Mouse (Mus musculus): ENCODE results near the gene Zfp534. TPM values are rescaled to one million over a fixed set of nuclear protein-coding genes. Genes with fewer than 3 reads are reported as not detected.
"Not testable (repeated sequence)": the region's sequence is repeated elsewhere in the genome, so short reads cannot be mapped to it uniquely, and the experiment has no call there.

Zfp534 gene
- polyA plus RNA-seq (2014; fragmentation: Nextera tagmentation; extraction: Ambion mirVana), result not detected in 2 replicates

DNA sequence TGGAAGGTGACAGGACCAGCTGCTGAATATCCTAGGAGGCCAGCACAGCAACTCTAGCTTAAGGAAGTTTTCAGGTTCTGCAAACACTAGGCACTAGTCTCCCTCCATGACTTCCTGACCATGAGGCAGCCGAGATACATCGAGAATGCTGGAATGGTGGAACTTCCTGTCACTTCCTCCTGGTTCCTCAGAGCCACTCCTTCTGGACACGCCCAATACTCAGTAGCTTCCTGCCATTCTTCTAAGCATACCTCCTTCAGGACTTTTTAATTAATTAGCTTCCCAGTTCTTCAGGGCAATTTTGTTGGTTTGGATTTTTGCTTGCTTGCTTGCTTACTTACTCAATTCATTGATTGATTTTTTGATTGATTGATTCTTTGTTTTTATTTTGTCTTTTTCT is at the start of gene Zfp534:
Zfp534 (minus strand) TSS at position 101 of the 400 bp plus-strand sequence.
- H3K4me3 ChIP-seq (ENCODE audit: low read depth, low read length); ATAC-seq (replicated peaks; ENCODE audit: low FRiP score); H3K27me3 ChIP-seq (replicated peaks; ENCODE audit: control insufficient read depth, insufficient read depth, low read length); DNase-seq (ENCODE audit: low spot score); H3K27ac ChIP-seq (ENCODE audit: low read depth, low read length); H3K4me1 ChIP-seq (replicated peaks; ENCODE audit: control insufficient read depth, insufficient read depth, low read length); H3K9ac ChIP-seq (ENCODE audit: low read depth, low read length); H3K36me3 ChIP-seq (ENCODE audit: control insufficient read depth, insufficient read depth, low read length); H3K9me3 ChIP-seq (ENCODE audit: control insufficient read depth, low read length); H3K4me2 ChIP-seq: not testable (repeated sequence)
- 75% methylated on average over 1 of the region's 3 CpGs for WGBS

DNA sequence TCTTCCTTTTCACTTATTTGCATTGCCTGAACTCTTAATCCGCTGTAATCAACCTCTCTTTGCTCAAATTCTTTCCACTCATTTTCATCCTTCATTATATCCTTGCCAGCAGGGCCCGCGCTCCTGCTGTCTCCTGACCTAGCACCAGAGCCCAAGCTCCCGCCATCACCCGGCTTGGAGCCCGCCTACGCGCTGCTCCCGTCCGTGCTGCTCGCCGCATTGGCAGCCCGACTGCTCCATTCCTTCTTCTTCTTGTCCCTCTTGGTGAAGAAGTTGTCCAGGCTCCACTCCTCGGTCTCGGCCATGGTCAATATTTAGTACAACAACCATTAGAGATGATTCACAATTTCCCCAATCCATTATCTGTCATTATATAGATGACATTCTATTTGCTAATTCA is 43.9 kb upstream of the Zfp534 start:
- DNase-seq (ENCODE audit: low spot score); ATAC-seq (replicated peaks; ENCODE audit: low FRiP score); H3K4me3 ChIP-seq (ENCODE audit: low read depth, low read length); H3K9me3 ChIP-seq (ENCODE audit: control insufficient read depth, low read length); H3K4me2 ChIP-seq; H3K27ac ChIP-seq (ENCODE audit: low read depth, low read length); H3K4me1 ChIP-seq (replicated peaks; ENCODE audit: control insufficient read depth, insufficient read depth, low read length); H3K27me3 ChIP-seq (replicated peaks; ENCODE audit: control insufficient read depth, insufficient read depth, low read length); H3K9ac ChIP-seq (ENCODE audit: low read depth, low read length); H3K36me3 ChIP-seq (ENCODE audit: control insufficient read depth, insufficient read depth, low read length): not testable (repeated sequence)
- WGBS, result 94% methylated on average over 14 of the region's 15 CpGs

DNA sequence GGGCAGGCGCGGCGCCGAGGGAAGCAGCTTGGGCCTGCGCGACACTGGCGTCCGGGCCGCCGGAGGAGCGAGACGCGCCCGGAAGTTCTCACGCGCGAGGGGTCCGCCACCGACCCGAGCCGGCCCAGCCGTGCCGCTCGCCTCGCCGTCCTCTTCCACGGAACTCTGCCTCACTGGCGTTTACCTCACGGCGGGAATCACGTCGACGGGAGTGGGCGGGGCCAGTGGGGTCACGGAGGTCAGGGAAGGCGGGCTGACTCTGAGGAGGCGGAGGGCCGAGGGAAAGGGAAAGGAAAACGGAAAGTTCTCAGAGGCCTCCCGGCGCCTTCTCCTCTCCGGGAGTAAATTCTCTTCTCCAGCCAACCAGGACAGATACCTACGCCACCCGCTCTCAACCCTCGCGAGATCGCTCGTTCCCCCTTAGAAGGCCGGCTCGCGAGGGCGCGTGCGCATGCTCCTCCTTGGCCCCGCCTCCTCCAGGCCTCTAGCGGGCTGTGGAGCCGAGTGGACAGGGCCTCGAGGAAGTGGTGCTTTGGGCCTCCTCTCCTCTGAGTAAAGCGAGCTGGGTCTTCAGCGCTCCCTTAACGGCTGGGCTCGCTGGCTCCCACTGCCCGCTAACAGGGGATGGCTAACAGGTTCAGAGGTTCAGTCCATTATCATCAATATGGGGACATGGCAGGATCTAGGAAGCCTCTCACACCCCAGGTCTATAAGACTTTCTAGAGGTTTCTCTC is 36.5 kb upstream of the Zfp534 start:
- not testable (repeated sequence) for H3K9me3 ChIP-seq (ENCODE audit: control insufficient read depth, low read length); H3K27me3 ChIP-seq (replicated peaks; ENCODE audit: control insufficient read depth, insufficient read depth, low read length); H3K27ac ChIP-seq (ENCODE audit: low read depth, low read length); H3K4me1 ChIP-seq (replicated peaks; ENCODE audit: control insufficient read depth, insufficient read depth, low read length); H3K36me3 ChIP-seq (ENCODE audit: control insufficient read depth, insufficient read depth, low read length)
- WGBS, result 25% methylated on average over 54 of the region's 63 CpGs
- ATAC-seq (replicated peaks; ENCODE audit: low FRiP score) (peak; percentile 68), DNase-seq (ENCODE audit: low spot score) (peak; percentile 61)
- Histone ChIP-seq H3K9ac (ENCODE audit: low read depth, low read length) (0 out of 2 replicates have a peak overlapping the region, but pooled peaks have one; percentile 43), H3K4me2 (peak overlapping the region; percentile 69), H3K4me3 (ENCODE audit: low read depth, low read length) (peak overlapping the region; percentile 48)

DNA sequence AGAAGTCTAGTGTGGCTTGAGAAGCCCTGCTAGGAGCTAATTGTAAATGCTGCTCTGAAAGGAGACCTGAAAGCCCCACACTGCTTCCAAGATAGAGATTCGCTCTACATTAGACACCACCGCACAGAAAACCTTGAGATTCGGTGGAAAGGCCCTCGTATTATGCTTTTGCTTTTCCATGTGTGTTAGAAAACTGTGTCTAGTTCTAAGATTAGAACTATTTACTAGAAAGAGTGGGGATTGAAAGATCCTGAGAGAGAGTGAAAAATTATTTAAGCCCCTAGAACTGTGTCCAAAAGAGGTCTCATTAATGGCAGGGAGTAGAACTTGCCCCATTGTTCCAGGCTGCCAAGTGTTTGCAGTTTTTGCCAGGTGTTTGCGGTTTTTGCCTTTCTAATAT is 47.1 kb downstream of the Zfp534 start:
- not testable (repeated sequence) for H3K4me3 ChIP-seq (ENCODE audit: low read depth, low read length); H3K36me3 ChIP-seq (ENCODE audit: control insufficient read depth, insufficient read depth, low read length); H3K9ac ChIP-seq (ENCODE audit: low read depth, low read length); H3K9me3 ChIP-seq (ENCODE audit: control insufficient read depth, low read length); H3K4me1 ChIP-seq (replicated peaks; ENCODE audit: control insufficient read depth, insufficient read depth, low read length); H3K27ac ChIP-seq (ENCODE audit: low read depth, low read length); ATAC-seq (replicated peaks; ENCODE audit: low FRiP score); H3K4me2 ChIP-seq; H3K27me3 ChIP-seq (replicated peaks; ENCODE audit: control insufficient read depth, insufficient read depth, low read length); DNase-seq (ENCODE audit: low spot score)
- WGBS, result 79% methylated on average over 4 of the region's 5 CpGs

DNA sequence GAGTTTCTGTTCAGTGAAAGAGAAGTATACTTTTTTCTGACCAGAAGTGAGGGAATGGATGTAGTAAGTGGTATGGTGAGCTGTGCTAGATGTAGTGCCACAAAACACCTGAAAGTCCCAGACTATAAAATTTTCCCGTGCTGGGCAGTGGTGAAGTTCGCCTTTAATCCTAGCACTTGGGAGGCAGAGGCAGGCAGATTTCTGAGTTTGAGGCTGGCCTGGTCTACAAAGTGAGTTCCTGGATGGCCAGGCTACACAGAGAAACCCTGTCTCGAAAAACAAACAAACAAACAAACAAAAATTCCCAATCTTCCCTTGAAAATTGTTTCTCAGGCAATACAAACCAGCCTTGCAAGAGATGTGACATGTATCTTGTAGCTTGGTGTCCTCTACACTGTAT is 54.9 kb downstream of the Zfp534 start:
- not testable (repeated sequence) for H3K9ac ChIP-seq (ENCODE audit: low read depth, low read length); H3K4me2 ChIP-seq; H3K4me1 ChIP-seq (replicated peaks; ENCODE audit: control insufficient read depth, insufficient read depth, low read length); H3K27me3 ChIP-seq (replicated peaks; ENCODE audit: control insufficient read depth, insufficient read depth, low read length); H3K36me3 ChIP-seq (ENCODE audit: control insufficient read depth, insufficient read depth, low read length); H3K9me3 ChIP-seq (ENCODE audit: control insufficient read depth, low read length); H3K4me3 ChIP-seq (ENCODE audit: low read depth, low read length); DNase-seq (ENCODE audit: low spot score); H3K27ac ChIP-seq (ENCODE audit: low read depth, low read length)
- no CpG with 5 or more reads among the region's 3 CpGs for WGBS
- ATAC-seq (replicated peaks; ENCODE audit: low FRiP score), result 0 out of 2 replicates have a peak, but pooled peaks have one; percentile 31

DNA sequence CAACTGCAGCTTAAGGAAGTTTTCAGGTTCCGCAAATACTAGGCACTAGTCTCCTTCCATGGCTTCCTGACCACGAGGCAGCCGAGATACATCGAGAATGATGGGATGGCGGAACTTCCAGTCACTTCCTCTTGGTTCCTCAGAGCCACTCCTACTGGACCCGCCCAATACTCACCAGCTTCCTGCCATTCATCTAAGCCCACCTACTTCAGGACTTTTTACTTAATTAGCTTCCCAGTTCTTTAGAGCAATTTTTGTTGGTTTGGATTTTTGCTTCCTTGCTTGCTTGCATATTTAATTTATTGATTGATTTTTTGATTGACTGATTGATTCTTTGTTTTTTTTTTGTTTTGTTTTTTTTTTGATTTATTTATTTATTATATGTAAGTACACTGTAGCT is 59.9 kb downstream of the Zfp534 start, which contains the start of gene Zfp979:
Zfp979 (minus strand) TSS at position 101 of the 400 bp plus-strand sequence.
- ATAC-seq (replicated peaks; ENCODE audit: low FRiP score); H3K9ac ChIP-seq (ENCODE audit: low read depth, low read length); H3K4me3 ChIP-seq (ENCODE audit: low read depth, low read length); H3K4me2 ChIP-seq; H3K9me3 ChIP-seq (ENCODE audit: control insufficient read depth, low read length); H3K36me3 ChIP-seq (ENCODE audit: control insufficient read depth, insufficient read depth, low read length); H3K27me3 ChIP-seq (replicated peaks; ENCODE audit: control insufficient read depth, insufficient read depth, low read length); H3K27ac ChIP-seq (ENCODE audit: low read depth, low read length); DNase-seq (ENCODE audit: low spot score); H3K4me1 ChIP-seq (replicated peaks; ENCODE audit: control insufficient read depth, insufficient read depth, low read length): not testable (repeated sequence)
- WGBS, result no CpG with 5 or more reads among the region's 6 CpGs

DNA sequence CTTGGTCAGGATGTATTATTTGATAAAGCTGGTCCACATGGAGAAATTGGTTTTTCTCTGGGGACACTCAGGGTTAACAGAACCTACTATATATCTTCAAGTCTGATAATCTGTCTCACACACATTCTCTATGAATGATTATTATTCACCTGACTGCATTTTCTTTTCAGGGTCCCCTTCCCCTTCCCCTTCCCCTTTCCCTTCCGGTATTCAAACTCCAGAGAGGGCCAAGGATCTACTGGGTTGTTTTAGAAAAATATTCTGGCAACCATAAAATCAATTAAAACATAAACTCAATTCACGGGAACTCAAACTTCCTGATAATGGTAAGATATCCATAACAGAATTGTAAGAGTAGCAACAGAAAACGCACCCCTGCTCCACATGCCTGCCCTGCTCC is 60.4 kb downstream of the Zfp534 start:
- not testable (repeated sequence) for H3K9ac ChIP-seq (ENCODE audit: low read depth, low read length); H3K36me3 ChIP-seq (ENCODE audit: control insufficient read depth, insufficient read depth, low read length); H3K27ac ChIP-seq (ENCODE audit: low read depth, low read length); H3K27me3 ChIP-seq (replicated peaks; ENCODE audit: control insufficient read depth, insufficient read depth, low read length); H3K4me3 ChIP-seq (ENCODE audit: low read depth, low read length); DNase-seq (ENCODE audit: low spot score); H3K4me2 ChIP-seq; H3K9me3 ChIP-seq (ENCODE audit: control insufficient read depth, low read length); ATAC-seq (replicated peaks; ENCODE audit: low FRiP score); H3K4me1 ChIP-seq (replicated peaks; ENCODE audit: control insufficient read depth, insufficient read depth, low read length)
- 59% methylated on average over 2 of the region's 3 CpGs for WGBS

DNA sequence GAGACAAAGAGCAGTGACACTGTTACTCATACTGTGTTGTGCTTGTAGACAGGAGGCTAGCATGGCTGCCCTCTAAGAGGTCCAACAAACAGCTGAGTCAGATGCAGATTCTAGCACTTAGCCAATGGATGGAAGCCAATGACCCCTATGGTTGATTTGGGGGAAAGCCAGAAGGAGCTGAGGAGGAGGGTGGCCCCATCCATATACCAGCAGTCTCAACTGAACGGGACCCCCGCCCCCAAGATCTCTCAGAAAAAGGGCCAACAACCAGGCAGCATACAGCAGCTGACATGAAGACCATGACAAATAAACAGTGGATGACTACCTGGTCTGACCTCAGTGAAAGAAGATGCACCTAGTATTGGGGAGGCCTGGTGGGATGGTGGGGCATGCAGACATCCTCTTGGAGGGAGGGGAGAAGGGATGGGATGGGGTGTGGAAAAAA is 68.5 kb downstream of the Zfp534 start:
- H3K36me3 ChIP-seq (ENCODE audit: control insufficient read depth, insufficient read depth, low read length); H3K4me3 ChIP-seq (ENCODE audit: low read depth, low read length); H3K9ac ChIP-seq (ENCODE audit: low read depth, low read length); H3K27me3 ChIP-seq (replicated peaks; ENCODE audit: control insufficient read depth, insufficient read depth, low read length); H3K4me2 ChIP-seq; H3K9me3 ChIP-seq (ENCODE audit: control insufficient read depth, low read length); H3K27ac ChIP-seq (ENCODE audit: low read depth, low read length); DNase-seq (ENCODE audit: low spot score); H3K4me1 ChIP-seq (replicated peaks; ENCODE audit: control insufficient read depth, insufficient read depth, low read length): not testable (repeated sequence)
- peak; percentile 76 for ATAC-seq (replicated peaks; ENCODE audit: low FRiP score)
- no CpG with 5 or more reads among the region's 2 CpGs for WGBS
